Mouse (Mus musculus) layer of hippocampus, postnatal 25 days (tissue): ENCODE data around the gene Naa16. TPM values are rescaled to one million over a fixed set of nuclear protein-coding genes. Genes with fewer than 3 reads are reported as not detected.

Source experiments
- DNase-seq, 2 experiments: peaks; one replicate each; pipeline ENCODE4 v3.0.0; 2022; ENCODE audit warnings: mixed read lengths in 2 of 2, low spot score in 1 of 2; ENCODE audit errors: extremely low spot score in 1 of 2
- total RNA-seq, 2 experiments: library from RNA; stranded (reverse); gene quantifications; 2 replicates each; pipeline ENCODE4 v1.2.3; 2021

The Naa16 gene
- total RNA-seq, 2 experiments from 2014 or later = 10.4 to 11.9 TPM

GRCm38 (mm10) chr14:79331936-79332335, 58.6 kb downstream of the Naa16 start:
- DNase-seq = no peak

DNA sequence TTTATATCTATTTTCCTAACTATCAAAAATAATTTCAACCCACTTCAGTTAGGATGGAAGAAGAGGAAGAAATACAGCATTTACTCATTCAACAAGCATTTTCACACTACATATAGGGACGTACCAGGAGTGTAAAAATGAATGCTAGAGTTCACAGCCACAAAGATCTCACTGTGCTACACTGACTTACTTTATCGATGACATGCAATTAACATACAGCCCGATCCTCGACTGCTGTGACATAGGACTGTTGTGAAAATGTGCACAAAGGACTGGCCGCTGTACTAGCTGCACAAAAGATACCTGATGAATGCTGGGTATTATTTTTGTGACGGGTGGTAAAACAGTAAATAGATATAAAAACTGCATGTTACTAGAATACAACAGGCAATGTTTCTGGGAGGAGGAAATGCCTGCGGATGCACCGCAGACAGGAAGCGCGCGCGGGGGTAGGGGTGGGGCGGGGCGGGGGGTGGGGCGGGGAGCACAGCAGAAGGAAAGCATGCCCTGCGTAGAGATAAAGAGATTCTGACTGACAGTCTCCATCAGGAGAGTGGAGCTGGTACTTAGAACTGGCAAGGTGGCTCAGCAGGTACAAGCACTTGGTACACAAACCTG, 59.5 kb downstream of the Naa16 start:
- no peak for DNase-seq

DNA sequence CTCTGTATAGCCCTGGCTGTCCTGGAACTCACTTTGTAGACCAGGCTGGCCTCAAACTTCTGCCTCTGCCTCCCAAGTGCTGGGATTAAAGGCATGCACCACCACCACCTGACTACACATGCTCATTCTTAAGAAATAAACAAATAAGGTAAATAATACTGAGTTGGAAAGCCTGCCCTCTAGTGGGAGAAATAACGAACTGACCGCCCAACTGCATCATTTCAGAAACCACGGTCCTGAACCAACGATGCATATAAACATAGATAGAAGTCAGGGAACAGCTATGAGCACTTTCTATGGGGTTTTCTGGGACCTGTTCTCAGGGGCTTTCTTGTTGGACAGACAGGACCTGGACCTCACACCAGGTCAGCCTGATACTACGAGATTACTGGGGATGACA, 63.5 kb downstream of the Naa16 start:
- DNase-seq = peak in 1 of 2 experiments; percentile 29

GRCm38 (mm10) chr14:79324112-79324840, 66.3 kb downstream of the Naa16 start:
- DNase-seq = no peak

GRCm38 (mm10) chr14:79321881-79322280, 68.7 kb downstream of the Naa16 start:
- no peak for DNase-seq

DNA sequence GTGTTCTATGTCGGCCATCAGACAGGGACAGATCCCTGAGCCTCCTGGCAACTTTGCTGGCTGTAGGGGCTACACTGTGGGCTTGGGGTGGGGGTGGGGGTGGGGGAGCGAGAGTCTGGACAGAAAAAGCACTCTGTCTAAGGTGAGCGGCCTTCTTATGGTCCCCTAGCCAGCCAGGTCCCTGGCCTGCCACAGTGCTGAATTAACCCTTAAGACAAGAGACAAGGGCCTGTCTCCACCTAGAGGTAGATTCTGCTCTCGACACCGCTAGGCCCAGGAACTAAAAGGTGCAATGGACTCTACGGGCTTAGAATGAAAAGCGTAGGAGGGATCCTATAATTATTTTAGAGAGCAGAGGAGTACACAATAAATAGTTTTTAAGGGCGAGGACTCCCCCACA, 69.4 kb downstream of the Naa16 start:
- no peak for DNase-seq

DNA sequence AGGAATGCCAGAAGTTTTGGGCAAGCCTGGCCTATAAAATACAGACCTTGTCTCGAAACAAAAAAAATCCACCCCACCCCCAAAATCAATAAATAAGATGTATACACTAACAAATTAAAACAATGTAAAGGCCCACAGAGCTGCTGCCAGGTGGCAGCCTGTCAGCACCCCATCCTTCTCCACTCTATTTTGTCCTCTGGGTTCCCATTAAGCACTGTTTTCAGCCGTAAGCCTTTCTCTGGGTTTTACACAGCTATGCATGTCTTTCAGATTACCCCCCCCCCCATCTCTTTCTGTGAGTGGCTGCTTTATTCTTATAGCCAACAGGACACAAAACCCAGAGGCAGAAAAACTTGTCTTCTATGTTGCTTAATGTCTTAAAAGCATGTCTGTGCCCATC, 73.0 kb downstream of the Naa16 start:
- no peak for DNase-seq

DNA sequence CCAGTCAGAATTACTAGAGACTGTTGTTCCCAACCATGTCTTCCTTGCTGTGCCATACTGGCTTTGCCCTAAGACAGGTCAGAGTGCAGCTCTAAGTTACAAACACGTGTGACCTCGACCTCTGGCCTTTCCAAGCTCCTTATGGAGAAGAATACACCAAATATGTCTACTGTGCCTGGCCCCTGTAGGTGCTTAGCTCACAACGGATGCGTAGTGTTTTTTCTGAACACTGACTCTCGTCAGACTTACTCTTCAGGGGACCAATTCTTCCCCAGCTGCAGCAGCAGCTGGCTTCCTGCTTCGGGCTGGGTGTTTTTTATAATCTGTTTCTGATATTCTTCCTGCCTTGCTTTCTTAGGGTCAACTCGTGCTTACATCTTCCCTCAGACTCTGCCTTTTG, 74.7 kb downstream of the Naa16 start:
- no peak for DNase-seq

DNA sequence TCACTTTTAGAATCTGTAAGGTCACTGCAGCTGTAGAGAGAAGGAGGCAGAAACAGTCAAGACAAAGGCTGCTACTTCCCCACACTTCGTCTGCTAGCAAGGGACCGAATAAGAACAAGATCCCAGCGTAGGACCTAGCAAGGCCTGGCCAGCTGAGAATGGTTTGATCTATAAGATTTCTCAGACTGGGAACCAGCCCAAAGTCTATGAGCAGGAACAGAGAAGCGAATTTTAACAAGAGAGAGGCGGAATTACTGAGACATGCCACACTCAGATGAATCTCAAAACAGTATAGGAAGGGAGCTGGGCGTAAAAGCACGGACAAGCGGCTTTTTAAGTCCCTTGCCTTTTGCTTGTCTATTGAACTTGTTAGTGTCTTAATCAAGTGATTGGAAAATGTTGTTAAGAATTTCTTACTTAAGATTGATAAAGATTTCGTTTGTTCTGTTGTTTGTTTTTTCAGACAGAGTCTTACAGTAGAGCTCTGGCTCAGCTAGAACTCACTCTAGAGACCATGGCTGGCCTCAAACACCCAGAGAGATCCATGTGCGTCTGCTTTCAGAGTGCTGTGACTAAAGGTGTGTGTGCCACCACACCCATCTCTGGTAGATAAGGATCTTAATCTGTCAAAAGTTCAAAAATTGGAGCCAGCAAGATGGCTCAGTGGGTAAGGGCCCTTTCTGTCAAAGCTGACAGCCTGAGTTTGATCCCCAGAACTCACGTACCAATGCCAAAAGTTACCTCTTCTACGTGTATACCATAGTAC, 76.2 kb downstream of the Naa16 start:
- no peak for DNase-seq

DNA sequence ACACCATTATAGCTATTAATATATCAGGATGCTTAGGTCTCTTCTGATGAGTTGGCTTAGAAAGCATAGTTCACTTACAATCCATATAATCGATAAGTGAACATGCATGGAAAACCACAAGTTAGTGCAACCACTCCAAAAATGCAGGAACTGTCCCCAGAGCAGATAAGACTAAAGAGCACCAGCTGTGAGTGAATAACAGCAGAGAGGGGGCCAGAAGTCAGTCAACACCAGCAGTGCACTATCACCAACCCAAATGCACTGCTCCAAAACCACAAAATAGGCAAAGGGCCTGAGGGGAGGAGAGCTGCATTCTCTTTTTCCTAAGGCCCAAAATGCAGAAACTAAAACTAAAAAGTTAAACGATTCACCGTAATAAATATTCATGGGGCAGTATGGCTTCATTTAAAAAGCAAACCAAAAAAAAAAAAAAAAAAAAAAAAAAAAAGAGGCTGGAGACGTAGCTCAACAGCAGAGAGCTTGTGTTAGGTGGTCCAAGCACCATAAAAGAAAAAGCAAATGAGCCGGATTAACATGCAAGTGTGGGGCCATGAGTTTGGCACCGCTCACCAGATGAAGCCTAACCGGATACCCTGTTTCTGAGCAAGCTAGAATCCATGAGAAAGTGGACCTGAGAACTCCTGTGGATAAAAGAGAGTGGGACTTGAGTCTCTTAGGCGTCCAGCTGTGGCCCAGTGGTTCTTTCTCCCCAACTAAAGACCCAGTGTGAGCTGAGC, 77.0 kb downstream of the Naa16 start:
- no peak for DNase-seq

GRCm38 (mm10) chr14:79312719-79313118, 77.9 kb downstream of the Naa16 start:
- DNase-seq = no peak

- DNase-seq = no peak
These were observed 78.6 kb downstream of the Naa16 start for GRCm38 (mm10) chr14:79311918-79312454.

- DNase-seq = no peak
These were observed 81.5 kb downstream of the Naa16 start for GRCm38 (mm10) chr14:79309115-79309514.

DNA sequence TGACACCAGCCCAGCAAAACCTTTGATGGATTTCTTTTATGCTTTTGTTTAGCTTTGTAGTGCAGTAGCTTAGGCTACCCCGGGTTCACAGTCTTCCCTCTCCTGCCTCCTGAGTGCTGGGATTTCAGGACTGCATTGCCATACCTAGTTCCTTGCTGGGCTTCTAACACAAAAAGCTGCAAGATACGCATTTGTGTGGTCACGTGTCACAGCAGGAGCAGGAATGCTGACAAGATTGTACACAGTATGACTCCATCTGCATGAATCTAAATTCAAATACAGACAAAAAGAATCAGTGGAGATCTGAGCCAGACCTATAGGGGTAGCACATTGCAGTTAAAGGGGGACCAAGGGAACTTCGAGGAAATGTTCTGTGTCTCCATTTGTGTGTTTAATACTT, 82.2 kb downstream of the Naa16 start:
- DNase-seq = no peak

- DNase-seq = no peak
These were observed 82.7 kb downstream of the Naa16 start for GRCm38 (mm10) chr14:79307908-79308307.

- DNase-seq = no peak
These were observed 83.4 kb downstream of the Naa16 start for GRCm38 (mm10) chr14:79307138-79307537.

GRCm38 (mm10) chr14:79304873-79305464, 85.6 kb downstream of the Naa16 start:
- no peak for DNase-seq

DNA sequence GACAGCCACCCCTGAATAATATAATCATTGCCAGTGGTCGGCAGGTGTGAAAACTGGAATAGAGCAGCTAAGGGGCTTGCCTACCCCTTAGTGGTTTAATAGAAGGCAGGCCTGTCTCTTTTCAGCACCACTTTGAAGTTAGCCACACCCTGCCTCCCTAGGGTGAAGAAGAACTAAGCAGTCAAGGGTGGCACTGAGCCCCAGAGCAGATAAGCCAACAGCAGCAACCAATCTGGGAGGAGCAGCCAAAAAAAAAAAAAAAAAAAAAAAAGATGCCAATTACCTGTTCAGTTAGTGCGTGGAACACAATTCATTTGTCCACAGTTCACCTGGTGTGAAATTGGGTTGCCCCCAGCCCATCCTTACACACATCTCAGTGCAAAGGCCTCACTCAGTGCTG, 87.4 kb downstream of the Naa16 start:
- no peak for DNase-seq

DNA sequence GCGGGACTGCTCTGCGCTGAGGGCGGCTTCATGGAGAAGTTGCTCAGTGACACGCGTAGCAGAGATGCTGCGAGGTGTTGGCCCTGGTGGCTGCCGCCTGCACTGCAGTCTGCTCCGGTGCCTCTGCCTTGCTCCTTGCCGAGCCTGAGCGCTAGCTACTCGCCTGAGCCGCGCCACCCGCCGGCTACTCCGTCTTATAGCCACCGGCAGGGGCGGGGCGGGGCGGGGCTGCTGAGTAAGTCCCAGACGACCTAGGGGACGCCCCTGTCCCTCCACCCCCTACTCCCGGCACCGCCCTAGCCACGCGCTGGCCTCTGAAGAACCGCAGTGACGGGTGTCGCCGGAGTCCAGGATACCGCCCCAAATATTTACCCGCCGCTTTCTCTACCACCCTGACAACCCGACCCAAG, 89.1 kb downstream of the Naa16 start, which contains the start of gene Rgcc:
Rgcc (minus strand) TSS at position 180 of the 410 bp plus-strand sequence.
- peak; percentile 82 to 86 for DNase-seq
